Mouse (Mus musculus) spleen, adult 2 months (tissue): ENCODE results near the gene Xcr1. TPM values are rescaled to one million over a fixed set of nuclear protein-coding genes. Genes with fewer than 3 reads are reported as not detected.

Experiments
- DNase-seq, 2 experiments: peaks; one replicate each; pipeline versions ENCODE4 v3.0.0 to v3.0.0-alpha.2; 2012 to 2021; ENCODE audit warnings: low spot score in 2 of 2, low read depth in 1 of 2
- H3K27ac ChIP-seq: fragments of 200-500 bp; 2 replicates; pipeline ENCODE4 v1.5.1; 2012; ENCODE audit warnings: low read length, inconsistent platforms; ENCODE audit not compliant: insufficient read depth
- H3K27me3 ChIP-seq: fragments of 200-500 bp; 2 replicates; pipeline ENCODE4 v1.6.1; 2012; ENCODE audit warnings: mild to moderate bottlenecking, moderate library complexity, low read length, inconsistent platforms; ENCODE audit not compliant: control insufficient read depth, insufficient read depth
- H3K36me3 ChIP-seq: fragments of 200-500 bp; 2 replicates; pipeline ENCODE4 v1.6.1; 2012; ENCODE audit warnings: mild to moderate bottlenecking, low read length, inconsistent platforms; ENCODE audit not compliant: control insufficient read depth, insufficient read depth
- H3K4me1 ChIP-seq: fragments of 200-500 bp; 2 replicates; pipeline ENCODE4 v1.6.1; 2011; ENCODE audit warnings: inconsistent platforms; ENCODE audit not compliant: control insufficient read depth, insufficient read depth, insufficient read length
- H3K4me3 ChIP-seq: fragments of 200-500 bp; 2 replicates; pipeline ENCODE4 v1.5.1; 2011; ENCODE audit warnings: mild to moderate bottlenecking, inconsistent platforms; ENCODE audit not compliant: insufficient read depth, insufficient read length; ENCODE audit errors: extremely low read depth
- CTCF ChIP-seq: fragments of 200-500 bp; IDR thresholded peaks from 2 replicates; pipeline ENCODE4 v1.5.1; 2011; ENCODE audit warnings: mild to moderate bottlenecking, inconsistent platforms; ENCODE audit not compliant: insufficient read depth, insufficient read length, insufficient replicate concordance; ENCODE audit errors: extremely low read depth
- POLR2A ChIP-seq: fragments of 200-500 bp; IDR thresholded peaks from 2 replicates; pipeline ENCODE4 v1.6.1; 2011; ENCODE audit warnings: low read depth, low read length, inconsistent platforms
- WGBS: fragments of 180-500 bp; shearing (Covaris S2); methylation state at CpG from one replicate; pipeline ENCODE4 v1.1.7; 2018; 5-methylcytosine and 5-hydroxymethylcytosine counted together
- polyA plus RNA-seq: library from polyadenylated mRNA; depleted of rRNA; stranded (reverse); fragments of >200 nt; gene quantifications from 2 replicates; pipeline ENCODE4 v1.2.3, GENCODE M21; 2012

Xcr1 gene
- polyA plus RNA-seq, 1 experiment = 3.5 TPM

DNA sequence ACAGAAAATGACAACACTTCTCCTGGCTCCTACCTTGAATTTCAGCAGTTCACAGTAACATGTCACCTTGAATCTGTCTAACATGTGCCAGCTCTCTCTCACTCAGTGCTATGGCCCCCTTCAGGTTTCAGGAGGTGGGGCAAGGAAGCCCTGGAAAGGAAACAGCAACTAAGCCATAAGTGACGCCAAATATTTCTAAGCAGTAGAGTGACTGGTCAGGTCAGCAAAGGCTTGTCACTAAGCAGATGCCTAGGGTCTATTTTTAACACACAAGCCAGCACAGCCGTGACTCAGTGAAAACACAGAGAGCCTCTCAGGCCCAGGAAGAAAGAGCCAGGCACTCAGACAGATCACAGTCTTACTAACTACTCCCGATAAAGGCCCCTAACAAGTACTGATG lies 16.7 kb downstream of the Xcr1 start:
- H3K36me3 ChIP-seq = peaks cover 12% of the 10 kb centered on the region
- no peak for DNase-seq

DNA sequence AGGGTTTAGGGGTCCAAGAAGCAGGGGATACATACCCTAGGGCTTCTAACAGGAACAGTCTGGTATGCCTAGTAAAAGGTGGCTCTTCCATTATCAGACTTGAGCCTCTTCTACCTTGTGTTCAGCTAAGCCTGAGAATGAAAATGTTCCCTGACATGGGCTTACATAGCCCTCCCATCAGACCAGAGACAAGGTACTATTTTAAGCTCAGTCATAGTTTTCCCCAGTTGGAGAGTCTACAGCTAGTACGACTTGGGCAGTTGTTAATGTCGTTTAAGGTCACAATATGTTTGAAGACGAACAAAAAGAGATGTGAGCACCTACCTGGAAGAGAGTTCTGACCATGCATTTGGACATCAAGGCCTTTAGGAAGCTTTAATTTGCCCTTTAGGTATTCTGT lies 17.4 kb downstream of the Xcr1 start:
- TF ChIP-seq POLR2A = no peak
- TF ChIP-seq CTCF = no peak
- Histone ChIP-seq H3K27me3 (no peaks in the 10 kb centered on the region), H3K36me3 (peaks cover 14% of the 10 kb centered on the region), H3K4me1 (0 out of 2 replicates have a peak, but pooled peaks cover 2% of the 10 kb centered on the region), H3K4me3 (no peak overlapping the region), H3K27ac (no peak overlapping the region)
- DNase-seq = no peak
- WGBS = 85% methylated on average over 3 of the region's 3 CpGs

More for the DNA sequence above, 16.7 kb downstream of the Xcr1 start:
- Histone ChIP-seq H3K27me3 (no peaks in the 10 kb centered on the region), H3K27ac (no peak overlapping the region), H3K4me1 (peaks cover 7% of the 10 kb centered on the region; the same call in 1 of the 2 replicates), H3K4me3 (no peak overlapping the region)
- no peak for TF ChIP-seq POLR2A
- TF ChIP-seq CTCF = no peak
- WGBS = 28% methylated on average over 3 of the region's 3 CpGs

DNA sequence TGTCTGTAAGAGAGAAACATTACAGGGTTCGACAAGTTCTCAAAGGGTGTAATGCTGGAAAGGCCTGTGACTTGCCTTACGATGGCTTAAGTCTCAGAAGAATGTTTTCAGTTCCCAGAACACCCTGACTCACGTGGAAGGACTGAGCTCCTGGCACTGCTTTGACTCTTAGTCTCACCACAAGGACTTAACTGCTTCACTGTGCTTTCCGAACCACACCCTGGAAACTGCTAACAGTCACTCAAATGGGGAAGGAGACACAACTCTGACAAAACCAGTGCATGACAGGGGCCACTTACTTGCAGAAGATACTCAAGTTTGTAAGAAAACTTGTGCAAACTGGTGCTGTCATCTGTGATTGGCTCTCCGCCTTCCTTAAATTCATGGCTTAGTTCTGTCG lies 21.6 kb downstream of the Xcr1 start:
- Histone ChIP-seq H3K4me1 (0 out of 2 replicates have a peak, but pooled peaks cover 1% of the 10 kb centered on the region), H3K27me3 (no peaks in the 10 kb centered on the region), H3K4me3 (no peak overlapping the region), H3K27ac (no peak overlapping the region), H3K36me3 (peaks cover 33% of the 10 kb centered on the region)
- TF ChIP-seq POLR2A (no peak), CTCF (no peak)
- WGBS = 82% methylated on average over 6 of the region's 6 CpGs
- DNase-seq = no peak

DNA sequence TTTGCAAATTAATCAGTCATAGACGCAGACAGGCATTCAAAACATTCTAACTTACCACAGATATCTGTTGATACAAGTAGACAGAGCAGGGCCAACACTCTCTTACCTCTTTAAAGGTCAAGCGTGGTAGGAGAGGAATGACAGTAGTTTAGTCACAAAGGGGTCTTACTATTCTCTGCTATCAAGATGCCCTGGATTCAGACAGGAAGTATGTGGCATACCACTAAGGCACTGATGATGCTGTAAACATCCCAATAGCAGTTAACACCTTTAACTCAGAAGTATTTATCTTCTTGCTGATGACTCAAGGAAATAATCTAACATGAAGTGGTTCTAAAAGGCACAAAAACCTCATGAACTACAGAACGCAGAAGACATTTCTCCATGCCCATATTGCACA lies 26.0 kb downstream of the Xcr1 start:
- H3K36me3 ChIP-seq = peaks cover 40% of the 10 kb centered on the region
- no peak overlapping the region for H3K27ac ChIP-seq
- H3K4me1 ChIP-seq = no peaks in the 10 kb centered on the region
- no peaks in the 10 kb centered on the region for H3K27me3 ChIP-seq
- TF ChIP-seq POLR2A (no peak), CTCF (no peak)
- H3K4me3 ChIP-seq = no peak overlapping the region
- DNase-seq = no peak
- WGBS = 87% methylated on average over 3 of the region's 3 CpGs

DNA sequence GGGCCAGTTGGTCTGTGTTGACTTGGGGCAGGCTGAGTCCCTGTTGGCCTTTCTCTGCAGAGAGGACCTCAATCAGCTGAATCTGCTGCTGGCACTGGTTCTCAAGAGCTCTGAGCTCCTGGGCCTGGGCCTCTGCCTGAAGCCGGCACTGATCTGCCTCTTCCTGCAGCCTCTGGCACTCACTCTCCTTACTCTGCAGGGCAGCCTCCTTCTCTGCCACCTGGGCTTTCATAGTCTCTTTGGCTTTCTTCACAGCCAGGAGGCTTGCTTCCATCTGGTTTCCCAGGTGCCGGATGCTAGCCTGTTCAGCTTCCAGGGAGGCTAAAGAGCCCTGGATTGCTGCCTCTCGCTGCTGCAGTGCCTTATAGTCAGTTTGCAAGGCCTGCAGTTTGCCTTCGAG lies 32.9 kb downstream of the Xcr1 start:
- Histone ChIP-seq H3K27me3 (no peaks in the 10 kb centered on the region), H3K27ac (no peak overlapping the region), H3K4me1 (no peaks in the 10 kb centered on the region), H3K36me3 (peaks cover 60% of the 10 kb centered on the region), H3K4me3 (no peak overlapping the region)
- DNase-seq = no peak
- TF ChIP-seq POLR2A (no peak), CTCF (no peak)
- WGBS = 91% methylated on average over 4 of the region's 4 CpGs

DNA sequence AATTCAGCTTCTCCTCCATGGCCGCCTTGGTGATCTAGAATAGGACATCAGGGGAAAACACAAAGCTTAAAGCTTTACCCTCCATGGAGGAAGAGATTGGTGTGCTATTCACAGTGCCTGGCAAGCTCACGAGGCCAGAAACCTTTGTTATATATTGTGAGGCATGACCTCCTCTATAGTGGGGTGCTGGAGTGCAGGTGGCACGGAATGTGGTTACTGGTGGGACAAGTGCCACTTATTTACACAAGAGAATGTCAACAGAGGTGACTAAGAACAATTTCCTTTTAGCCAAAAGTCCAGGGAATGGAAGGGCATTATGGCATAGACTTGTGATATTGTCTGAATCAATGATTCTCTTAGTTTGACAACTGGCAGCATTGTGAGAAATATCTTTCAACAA lies 35.2 kb downstream of the Xcr1 start:
- Histone ChIP-seq H3K36me3 (peaks cover 64% of the 10 kb centered on the region), H3K27me3 (no peaks in the 10 kb centered on the region), H3K4me1 (no peaks in the 10 kb centered on the region), H3K4me3 (no peak overlapping the region), H3K27ac (no peak overlapping the region)
- TF ChIP-seq CTCF = no peak
- TF ChIP-seq POLR2A = no peak
- DNase-seq = no peak
- 93% methylated on average over 3 of the region's 3 CpGs for WGBS

DNA sequence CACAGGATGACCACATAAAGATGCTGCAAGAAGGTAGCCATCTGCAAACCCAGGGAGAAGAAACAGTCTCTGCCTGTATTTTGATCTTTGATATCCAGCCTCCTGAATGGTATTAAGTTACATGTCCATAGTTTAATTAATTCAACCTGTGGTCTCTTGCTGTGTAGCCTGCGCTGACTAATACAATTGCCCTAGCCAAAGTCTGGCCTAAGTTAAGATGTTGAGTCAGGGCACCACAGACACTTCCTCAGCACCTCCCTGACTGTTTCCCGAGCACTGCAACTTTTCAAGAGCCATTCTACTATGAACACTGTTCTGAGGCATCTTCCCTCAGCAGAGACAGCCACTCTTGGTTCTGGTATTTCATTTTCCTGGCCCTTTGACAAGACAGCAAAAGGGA lies 43.2 kb downstream of the Xcr1 start:
- Histone ChIP-seq H3K4me3 (no peak overlapping the region), H3K4me1 (peaks cover 3% of the 10 kb centered on the region; the same call in 1 of the 2 replicates), H3K27ac (no peak overlapping the region), H3K27me3 (no peaks in the 10 kb centered on the region), H3K36me3 (peaks cover 36% of the 10 kb centered on the region)
- DNase-seq = no peak
- 92% methylated on average over 2 of the region's 2 CpGs for WGBS
- TF ChIP-seq POLR2A = no peak
- TF ChIP-seq CTCF = no peak

DNA sequence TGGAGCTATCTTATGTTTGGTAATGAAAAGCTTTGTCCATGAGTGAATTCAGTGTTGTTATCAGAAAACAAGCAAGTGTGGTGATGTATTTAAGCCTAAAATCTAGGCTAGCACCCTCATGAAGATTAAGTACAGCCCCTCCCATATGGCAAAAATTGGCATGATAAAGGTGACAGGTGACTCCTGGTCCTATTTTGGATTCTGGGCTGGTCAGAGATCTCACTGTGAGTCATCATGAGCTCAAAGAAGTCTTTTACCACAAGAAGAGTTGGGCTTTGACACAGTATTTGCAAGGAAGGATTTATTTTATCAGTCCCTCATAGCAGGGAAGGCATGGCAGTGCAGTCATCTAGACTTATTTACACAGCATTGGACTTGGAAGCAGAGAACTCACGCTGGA lies 45.8 kb downstream of the Xcr1 start:
- DNase-seq = no peak
- no peaks in the 10 kb centered on the region for H3K27me3 ChIP-seq
- 86% methylated on average over 1 of the region's 1 CpGs for WGBS

More for the DNA sequence above, 45.8 kb downstream of the Xcr1 start:
- H3K27ac ChIP-seq = peak overlapping the region; percentile 6; the same call in 1 of the 2 replicates
- H3K4me1 ChIP-seq = peaks cover 4% of the 10 kb centered on the region; the same call in 1 of the 2 replicates
- H3K4me3 ChIP-seq = no peak overlapping the region
- TF ChIP-seq POLR2A = no peak
- H3K36me3 ChIP-seq = peaks cover 33% of the 10 kb centered on the region
